Mouse (Mus musculus): ENCODE data around the gene Retsat.

GRCm38 (mm10) chr6:72619734-72620532, 21.7 kb downstream of the Retsat start:
- TF ChIP-seq USF1 (IDR thresholded peaks at IDR 0.05; ENCODE audit: low read depth, low read length) (no peak), POLR2A (IDR thresholded peaks at IDR 0.05; ENCODE audit: low read depth, low read length) (no peak), CTCF (conservative IDR thresholded peaks at IDR 0.05 in 1 of 2, IDR thresholded peaks at IDR 0.05 in 1 of 2; ENCODE audit: low read depth in 2 of 2, low read length in 2 of 2) (no peak), EP300 (IDR thresholded peaks at IDR 0.05; ENCODE audit: low read length) (no peak), RCOR1 (conservative IDR thresholded peaks at IDR 0.05; ENCODE audit: low read depth, low read length) (no peak), TCF12 (IDR thresholded peaks at IDR 0.05; ENCODE audit: low read depth, low read length) (no peak), JUND (conservative IDR thresholded peaks at IDR 0.05; ENCODE audit: low read depth, low read length) (no peak), ETS1 (conservative IDR thresholded peaks at IDR 0.05; ENCODE audit: low read depth, low read length) (no peak), ZKSCAN1 (IDR thresholded peaks at IDR 0.05; ENCODE audit: borderline replicate concordance, low read depth, low read length) (no peak)

Data from CH12.LX (cell line).